Mouse (Mus musculus) CH12.LX (cell line): ENCODE results near the gene Dzip1l. TPM values are rescaled to one million over a fixed set of nuclear protein-coding genes. Genes with fewer than 3 reads are reported as not detected.

Source experiments
- DNase-seq: peaks from one replicate; pipeline ENCODE4 v3.0.0-alpha.2; 2013; ENCODE audit errors: extremely low read depth
- H3K27ac ChIP-seq: 2 replicates; pipeline ENCODE4 v1.5.1; 2012; ENCODE audit warnings: low read depth, mild to moderate bottlenecking, control low read depth, moderate library complexity; ENCODE audit not compliant: insufficient read depth
- H3K27me3 ChIP-seq: replicated peaks from 2 replicates; pipeline ENCODE3; 2012; ENCODE audit warnings: inconsistent platforms
- H3K36me3 ChIP-seq, 2 experiments: replicated peaks in 1 of 2; 2 replicates each; pipeline versions ENCODE3 to v1.6.1; 2012; ENCODE audit warnings: inconsistent platforms in 1 of 2, low read length in 1 of 2, mild to moderate bottlenecking in 1 of 2, mixed read lengths in 1 of 2, moderate library complexity in 1 of 2; ENCODE audit not compliant: control insufficient read depth in 1 of 2, insufficient read depth in 1 of 2
- H3K4me1 ChIP-seq, 2 experiments: 2 replicates each; pipeline ENCODE4 v1.6.1; 2012; ENCODE audit warnings: inconsistent platforms in 1 of 2, moderate library complexity in 1 of 2; ENCODE audit not compliant: insufficient read depth in 2 of 2, control insufficient read depth in 1 of 2
- H3K4me2 ChIP-seq: 2 replicates; pipeline ENCODE4 v1.6.1; 2012; ENCODE audit warnings: low read depth, mild to moderate bottlenecking, control low read depth; ENCODE audit not compliant: poor library complexity, insufficient read depth, severe bottlenecking
- H3K4me3 ChIP-seq, 3 experiments: fragments of 150-350 bp in 1 of 3; sonication (generic) in 1 of 3; replicated peaks in 1 of 3; 2 replicates each; pipeline versions ENCODE3 to v1.5.1; 2011 to 2012; ENCODE audit warnings: low read depth in 2 of 3, low read length in 2 of 3, mild to moderate bottlenecking in 2 of 3, moderate library complexity in 2 of 3, control low read depth in 1 of 3, improper control_type of control experiment in 1 of 3, inconsistent platforms in 1 of 3, mixed read lengths in 1 of 3; ENCODE audit not compliant: poor library complexity in 1 of 3
- H3K79me2 ChIP-seq: replicated peaks from 2 replicates; pipeline ENCODE4 v1.6.1; 2012; ENCODE audit warnings: mild to moderate bottlenecking, moderate library complexity; ENCODE audit not compliant: control insufficient read depth, poor library complexity, insufficient read depth, severe bottlenecking; ENCODE audit errors: extremely low read depth
- H3K9ac ChIP-seq: 2 replicates; pipeline ENCODE4 v1.6.1; 2012; ENCODE audit warnings: low read depth, mild to moderate bottlenecking, control low read depth, moderate library complexity; ENCODE audit not compliant: insufficient read depth
- H3K9me3 ChIP-seq: replicated peaks from 2 replicates; pipeline ENCODE3; 2012; ENCODE audit warnings: low read length, inconsistent platforms, mixed read lengths
- CHD1 ChIP-seq: IDR thresholded peaks from 2 replicates; pipeline ENCODE4 v1.6.1; 2012; ENCODE audit warnings: low read depth, low read length, improper control_type of control experiment, inconsistent platforms
- CHD2 ChIP-seq: IDR thresholded peaks from 2 replicates; pipeline ENCODE4 v1.6.1; 2011; ENCODE audit warnings: low read length, improper control_type of control experiment
- CTCF ChIP-seq, 2 experiments: IDR thresholded peaks in 1 of 2; conservative IDR thresholded peaks in 1 of 2; 2 replicates each; pipeline ENCODE4 v1.5.1; 2011 to 2012; ENCODE audit warnings: low read depth in 2 of 2, low read length in 2 of 2, improper control_type of control experiment in 1 of 2, inconsistent platforms in 1 of 2, mild to moderate bottlenecking in 1 of 2, moderate library complexity in 1 of 2
- E2F4 ChIP-seq: IDR thresholded peaks from 2 replicates; pipeline ENCODE4 v1.6.1; 2011; ENCODE audit warnings: low read depth, low read length, improper control_type of control experiment; ENCODE audit not compliant: insufficient replicate concordance
- ETS1 ChIP-seq: conservative IDR thresholded peaks from 2 replicates; pipeline ENCODE4 v1.6.1; 2012; ENCODE audit warnings: low read depth, mild to moderate bottlenecking, inconsistent platforms, low read length, improper control_type of control experiment, moderate library complexity
- GABPA ChIP-seq: IDR thresholded peaks from 2 replicates; pipeline ENCODE4 v1.6.1; 2012; ENCODE audit warnings: low read depth, low read length, improper control_type of control experiment, inconsistent platforms; ENCODE audit not compliant: insufficient replicate concordance
- HCFC1 ChIP-seq: IDR thresholded peaks from 2 replicates; pipeline ENCODE4 v1.6.1; 2012; ENCODE audit warnings: low read depth, mild to moderate bottlenecking, inconsistent platforms, low read length, improper control_type of control experiment
- JUN ChIP-seq: IDR thresholded peaks from 2 replicates; pipeline ENCODE4 v1.6.1; 2011; ENCODE audit warnings: low read depth, mild to moderate bottlenecking, low read length, improper control_type of control experiment, moderate library complexity; ENCODE audit not compliant: insufficient read depth
- KAT2A ChIP-seq: IDR thresholded peaks from 2 replicates; pipeline ENCODE4 v1.6.1; 2012; ENCODE audit warnings: low read length, improper control_type of control experiment, inconsistent platforms; ENCODE audit not compliant: insufficient replicate concordance
- MYC ChIP-seq: IDR thresholded peaks from 2 replicates; pipeline ENCODE4 v1.6.1; 2011; ENCODE audit warnings: low read depth, mild to moderate bottlenecking, improper control_type of control experiment, low read length
- PAX5 ChIP-seq: IDR thresholded peaks from 2 replicates; pipeline ENCODE4 v1.6.1; 2012; ENCODE audit warnings: low read length, inconsistent platforms, mixed read lengths
- POLR2A ChIP-seq: IDR thresholded peaks from 2 replicates; pipeline ENCODE4 v1.6.1; 2011; ENCODE audit warnings: low read depth, mild to moderate bottlenecking, improper control_type of control experiment, low read length
- RCOR1 ChIP-seq: conservative IDR thresholded peaks from 2 replicates; pipeline ENCODE4 v1.6.1; 2012; ENCODE audit warnings: low read depth, mild to moderate bottlenecking, inconsistent platforms, low read length, improper control_type of control experiment
- TBP ChIP-seq: conservative IDR thresholded peaks from 2 replicates; pipeline ENCODE4 v1.6.1; 2011; ENCODE audit warnings: low read depth, low read length, improper control_type of control experiment
- USF1 ChIP-seq: IDR thresholded peaks from 2 replicates; pipeline ENCODE4 v1.6.1; 2014; ENCODE audit warnings: low read depth, mild to moderate bottlenecking, inconsistent platforms, low read length, improper control_type of control experiment
- USF2 ChIP-seq: conservative IDR thresholded peaks from 2 replicates; pipeline ENCODE4 v1.6.1; 2011; ENCODE audit warnings: low read depth, low read length, improper control_type of control experiment
- ZKSCAN1 ChIP-seq: IDR thresholded peaks from 2 replicates; pipeline ENCODE4 v1.6.1; 2012; ENCODE audit warnings: low read depth, inconsistent platforms, low read length, improper control_type of control experiment, borderline replicate concordance
- dilution Hi-C: fragments of 300-500 bp; cut with MboI; formaldehyde crosslinking; loops from 2 replicates; pipeline ENCODE4 v1.14.3; 2020; ENCODE audit warnings: low sequenced_read_pairs; ENCODE audit not compliant: extremely low pct_unique_long_range_greater_than_20kb, extremely low pct_ligation_motif_present
- in situ Hi-C: fragments of 300-500 bp; cut with MboI; formaldehyde crosslinking; loops from 3 replicates; pipeline ENCODE4 v1.14.3; 2019; ENCODE audit warnings: low sequenced_read_pairs, low pct_ligation_motif_present, low pct_unique_long_range_greater_than_20kb, mixed read lengths
- polyA plus RNA-seq: library from polyadenylated mRNA; unstranded; fragments of >175 nt; gene quantifications from 2 replicates; pipeline ENCODE4 v1.2.1, GENCODE M21; 2012; ENCODE audit warnings: low read depth; ENCODE audit not compliant: insufficient read length
- total RNA-seq, 2 experiments: library from RNA; depleted of rRNA; stranded (reverse); fragments of 300-350 nt in 1 of 2; fragments of >200 nt in 1 of 2; gene quantifications; 2 replicates each; pipeline ENCODE4 v1.2.3; 2012 to 2014

The Dzip1l gene
- total and polyA plus RNA-seq, 3 experiments = not detected

GRCm38 (mm10) chr9:99622966-99623365 is 6.3 kb upstream of the Dzip1l start:
- Histone ChIP-seq H3K27me3 (no peaks in the 10 kb centered on the region), H3K79me2 (no peaks in the 10 kb centered on the region), H3K9ac (no peak overlapping the region), H3K4me2 (no peak overlapping the region), H3K27ac (no peak overlapping the region), H3K4me3 (no peak overlapping the region), H3K4me1 (no peaks in the 10 kb centered on the region), H3K36me3 (no peaks in the 10 kb centered on the region), H3K9me3 (no peaks in the 10 kb centered on the region)
- TF ChIP-seq TBP = no peak
- dilution Hi-C loops = no loop called here
- DNase-seq = no peak
- in situ Hi-C loops = no loop called here

GRCm38 (mm10) chr9:99624117-99624516 is 5.2 kb upstream of the Dzip1l start:
- Histone ChIP-seq H3K4me3 (no peak overlapping the region), H3K4me1 (no peaks in the 10 kb centered on the region), H3K4me2 (no peak overlapping the region), H3K27me3 (no peaks in the 10 kb centered on the region), H3K9me3 (no peaks in the 10 kb centered on the region), H3K27ac (no peak overlapping the region), H3K36me3 (no peaks in the 10 kb centered on the region), H3K79me2 (no peaks in the 10 kb centered on the region), H3K9ac (no peak overlapping the region)
- no peak for DNase-seq
- TF ChIP-seq JUN (no peak), MYC (no peak), GABPA (no peak), PAX5 (no peak), CHD2 (no peak), USF2 (no peak), CHD1 (no peak), ZKSCAN1 (no peak), USF1 (no peak), CTCF (conservative IDR thresholded peaks at IDR 0.05 in 1 of 2, IDR thresholded peaks at IDR 0.05 in 1 of 2; ENCODE audit: low read depth in 2 of 2, low read length in 2 of 2) (no peak), RCOR1 (no peak), POLR2A (no peak), KAT2A (no peak), E2F4 (no peak), HCFC1 (no peak), ETS1 (no peak), TBP (no peak)
- in situ Hi-C loops = no loop called here
- dilution Hi-C loops = no loop called here
